Mouse (Mus musculus) mammary gland, adult 2 months (tissue): Measurements from ENCODE around the gene Syde2. TPM values are rescaled to one million over a fixed set of nuclear protein-coding genes. Genes with fewer than 3 reads are reported as not detected.

Experiments used
- polyA plus RNA-seq: library from polyadenylated mRNA; depleted of rRNA; stranded (reverse); fragments of >200 nt; gene quantifications from 2 replicates; pipeline ENCODE4 v1.2.3, GENCODE M21; 2012; ENCODE audit warnings: low replicate concordance; rRNA removed

Syde2 gene
- polyA plus RNA-seq, result 3.0 and 4.9 TPM in 2 replicates

DNA sequence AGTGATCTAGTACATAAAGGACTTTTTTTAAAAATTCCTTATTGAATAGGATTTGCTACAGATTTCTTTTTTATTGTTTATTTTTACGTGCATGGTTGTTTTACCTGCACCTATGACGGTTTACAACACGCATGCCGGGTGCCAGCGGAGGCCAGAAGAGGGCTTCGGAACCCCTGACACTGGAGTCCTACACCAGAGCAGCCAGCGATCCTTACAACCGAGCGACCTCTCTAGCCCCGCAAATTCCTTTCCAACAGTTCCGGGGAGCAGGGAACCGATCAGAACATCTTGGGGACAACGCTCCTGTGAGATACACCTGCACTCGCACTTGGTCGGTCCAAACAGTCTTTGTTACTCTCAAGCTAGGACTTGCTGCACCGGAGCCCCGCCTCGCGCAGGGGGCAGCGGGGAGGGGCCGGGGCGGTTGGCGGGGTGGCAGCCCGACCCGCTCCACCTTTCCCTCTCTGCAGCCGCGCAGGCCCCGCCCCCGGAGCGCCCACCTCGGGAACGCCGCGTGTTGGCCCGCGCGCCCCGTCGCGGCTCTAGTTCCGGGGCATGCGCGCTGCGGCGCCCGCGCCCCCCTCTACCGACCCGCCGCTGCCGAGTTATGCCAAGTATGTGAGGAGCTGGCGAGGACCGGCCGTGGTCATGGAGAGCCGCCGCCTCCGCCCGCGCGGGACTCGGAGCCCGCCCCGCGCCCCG, at the start of gene Syde2:
Syde2 (plus strand) TSS at position 603 of the 702 bp plus-strand sequence.

Other genes starting within 250 kb of the Syde2 start
- 3.3 and 5.0 TPM in 2 replicates for gene Ddah1, start 229.2 kb upstream of the Syde2 start, polyA plus RNA-seq
- gene Bcl10, start 65.1 kb upstream of the Syde2 start, polyA plus RNA-seq, result 9.3 and 12.7 TPM in 2 replicates
- 7.1 and 12.4 TPM in 2 replicates for gene 2410004B18Rik, start 49.9 kb upstream of the Syde2 start, polyA plus RNA-seq
- gene Wdr63, start 120.3 kb downstream of the Syde2 start, polyA plus RNA-seq, result 0.13 TPM in 1 of 2 replicates, not detected in the other
- 1.3 and 1.5 TPM in 2 replicates for gene Mcoln3, start 129.6 kb downstream of the Syde2 start, polyA plus RNA-seq
- 2.9 and 6.3 TPM in 2 replicates for gene Mcoln2, start 162.0 kb downstream of the Syde2 start, polyA plus RNA-seq
- gene Lpar3, start 233.1 kb downstream of the Syde2 start, polyA plus RNA-seq, result 0.96 and 1.5 TPM in 2 replicates